Mouse (Mus musculus) cerebellum, adult (tissue): ENCODE results near the gene Rpl34.
A peak's percentile ranks its signal among the peaks of the same experiment; 100 is the strongest.

Experiments
- ATAC-seq: cut with Nextera tagmentation; 2 replicates; pipeline ENCODE4 v1.9.2; 2017; ENCODE audit warnings: mild to moderate bottlenecking, moderate library complexity, mixed read lengths; ENCODE audit not compliant: insufficient number of reproducible peaks, low FRiP score, low TSS enrichment

Gene Rpl34

DNA sequence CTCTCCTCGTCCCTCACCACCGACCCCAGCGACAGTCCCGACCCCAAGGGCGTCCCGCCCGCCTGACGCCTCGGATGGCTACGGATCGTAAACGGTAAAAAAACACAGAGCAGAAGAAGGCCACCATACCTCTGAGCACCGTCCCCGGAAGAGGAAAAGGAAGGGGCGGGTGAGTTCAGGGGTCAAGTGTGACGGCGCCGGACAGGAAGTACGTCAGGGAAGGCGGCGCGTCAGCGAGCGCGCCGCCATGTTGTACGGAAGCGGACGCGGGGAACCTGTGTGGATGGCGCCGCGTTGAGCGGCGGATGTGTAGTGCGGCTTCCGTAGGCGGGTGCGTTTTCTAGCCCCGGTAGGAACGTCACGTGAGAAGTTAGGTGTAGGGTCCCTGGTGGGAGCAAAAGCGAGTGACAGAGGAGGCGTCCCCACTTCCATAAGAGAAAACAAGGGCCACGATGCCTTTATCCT, at the start of gene Rpl34:
Gene Rpl34 (minus strand): TSS at position 210 of the 465 bp plus-strand sequence.
- ATAC-seq: peak; percentile 99

DNA sequence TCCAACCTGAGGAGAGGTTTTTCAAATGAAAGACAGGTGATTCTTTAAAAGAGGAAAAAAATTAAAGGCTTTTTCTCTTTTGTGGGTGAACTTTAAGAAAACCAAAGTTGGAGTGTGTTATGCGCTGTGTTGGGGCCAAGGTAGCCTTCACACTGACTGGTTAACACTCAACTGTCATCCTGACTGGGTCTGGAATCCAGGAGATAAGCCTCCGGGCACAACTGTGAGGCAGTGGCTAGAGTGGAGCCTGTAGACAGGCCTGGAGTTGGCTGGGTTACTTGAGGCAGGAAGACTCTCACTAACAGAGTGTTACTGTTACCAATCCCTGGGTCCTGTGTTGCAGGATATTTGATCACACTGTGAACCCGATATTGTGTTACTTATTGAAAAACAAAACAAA, 38.0 kb upstream of the Rpl34 start:
- ATAC-seq: no peak

DNA sequence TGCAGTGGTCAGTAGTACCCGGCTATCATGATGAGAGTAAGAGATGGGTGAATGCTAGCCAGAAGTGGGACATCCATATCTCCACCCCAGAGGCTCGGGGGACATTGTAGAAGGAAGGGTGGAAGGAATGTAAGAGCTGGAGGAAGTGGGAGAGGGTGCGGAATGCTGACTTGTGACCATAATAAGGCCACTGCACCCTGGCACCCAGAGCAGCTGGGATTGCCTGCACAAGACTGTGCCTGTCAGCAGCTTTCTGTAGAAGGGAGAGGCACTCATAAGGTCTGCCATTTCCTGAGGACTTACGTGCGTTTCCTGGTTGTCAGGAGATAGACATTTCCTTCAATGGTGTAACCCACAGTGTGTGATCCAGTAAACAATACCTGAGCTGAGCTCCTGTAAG, 33.9 kb upstream of the Rpl34 start:
- no peak for ATAC-seq

DNA sequence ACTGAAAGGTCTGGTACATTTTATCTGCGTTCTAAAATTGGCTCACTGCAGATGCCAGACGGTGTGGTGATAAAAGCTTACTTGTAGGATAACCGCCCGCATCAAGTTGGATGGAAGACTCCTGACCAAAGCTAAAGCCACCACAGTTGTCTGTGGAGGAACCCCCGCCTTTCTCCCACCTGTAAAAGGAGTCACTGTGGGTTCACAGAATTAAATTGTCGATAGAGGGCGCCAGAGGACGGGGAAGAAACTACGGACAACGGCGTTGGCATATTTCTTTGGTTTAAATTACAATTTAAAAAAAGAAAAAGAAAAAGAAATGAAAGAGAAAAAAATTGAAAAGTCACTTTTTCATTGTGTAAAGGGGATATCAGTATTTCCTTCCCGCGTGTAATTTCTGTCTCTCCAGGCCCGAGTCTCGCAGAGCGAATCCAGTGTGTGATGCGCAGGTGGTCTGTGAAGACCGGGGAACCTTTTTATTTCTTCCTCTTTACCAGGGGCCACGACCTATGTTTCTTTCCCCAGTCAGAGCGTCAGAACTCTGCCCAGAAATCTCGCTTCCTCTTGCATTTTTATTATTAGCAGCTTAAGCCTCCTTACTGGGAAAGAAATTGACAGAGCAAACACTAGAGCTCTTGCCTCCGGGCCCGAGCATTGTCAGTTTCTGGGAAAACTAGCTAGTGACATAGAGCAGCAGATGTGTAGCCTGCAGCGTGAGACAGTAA, 30.7 kb upstream of the Rpl34 start:
- no peak for ATAC-seq

DNA sequence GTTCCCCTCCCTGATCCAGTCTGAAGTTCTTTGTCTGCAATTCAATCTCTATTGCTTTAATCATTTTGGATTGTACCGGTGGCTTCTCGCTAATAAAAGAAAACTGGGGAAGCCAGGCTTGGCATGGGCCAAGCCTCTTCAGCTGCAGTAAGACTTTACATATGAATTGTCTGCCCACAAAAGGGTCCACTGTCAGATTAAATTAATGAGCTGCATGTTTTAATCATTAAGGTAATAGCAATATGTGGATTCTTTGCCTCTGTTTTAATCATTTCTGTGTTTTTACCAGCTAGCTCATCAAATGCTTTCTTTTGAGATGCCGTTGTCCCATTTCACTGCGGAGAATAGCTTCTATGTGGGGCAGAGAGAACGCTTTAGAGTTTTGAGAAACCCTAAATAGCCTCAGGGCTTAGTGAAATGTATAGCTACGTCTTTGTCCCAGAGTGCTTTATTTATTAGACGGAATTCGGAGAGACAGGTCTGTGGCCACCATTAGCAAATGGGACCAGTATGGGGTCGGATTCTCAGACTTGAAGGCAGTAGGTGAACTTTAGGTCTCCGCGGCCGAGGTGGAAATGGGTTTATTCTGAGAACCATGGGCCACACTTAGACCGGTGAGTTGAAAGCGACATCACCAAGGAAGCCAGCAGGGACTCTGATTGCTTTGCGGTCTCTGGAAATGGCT, 28.1 kb upstream of the Rpl34 start:
- ATAC-seq: no peak

DNA sequence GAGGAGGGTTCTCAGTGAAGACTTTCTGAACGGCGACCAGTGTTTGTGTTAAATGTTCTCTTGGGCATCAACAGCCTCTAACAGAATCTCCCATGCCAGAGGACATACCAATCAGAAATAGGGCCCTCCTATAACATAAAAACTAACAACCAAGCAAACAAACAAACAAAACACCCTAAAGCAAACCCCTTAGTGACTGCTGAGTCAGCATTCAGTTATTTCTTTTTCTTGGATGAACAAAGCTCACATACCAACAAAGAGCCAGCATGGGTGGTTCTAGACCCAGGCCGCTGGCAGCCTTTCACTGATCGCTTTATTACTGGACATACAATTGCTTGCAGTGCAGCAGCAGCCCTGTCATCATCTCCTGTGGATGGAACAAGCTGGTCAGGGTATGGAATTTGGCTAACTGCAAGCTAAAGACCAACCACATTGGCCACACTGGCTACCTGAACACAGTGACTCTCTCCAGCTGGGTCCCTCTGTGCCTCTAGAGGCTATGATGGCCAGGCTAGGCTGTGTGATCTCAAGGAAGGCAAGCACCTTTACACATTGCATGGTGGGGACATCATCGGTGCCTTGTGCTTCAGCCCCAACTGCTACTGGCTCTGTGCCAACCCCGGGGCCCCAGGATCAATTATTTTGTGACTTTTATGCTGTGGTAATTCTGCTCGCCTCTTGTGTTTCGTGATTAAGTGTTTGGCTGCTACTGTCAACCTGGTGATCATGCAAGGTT, 27.1 kb upstream of the Rpl34 start:
- no peak for ATAC-seq

DNA sequence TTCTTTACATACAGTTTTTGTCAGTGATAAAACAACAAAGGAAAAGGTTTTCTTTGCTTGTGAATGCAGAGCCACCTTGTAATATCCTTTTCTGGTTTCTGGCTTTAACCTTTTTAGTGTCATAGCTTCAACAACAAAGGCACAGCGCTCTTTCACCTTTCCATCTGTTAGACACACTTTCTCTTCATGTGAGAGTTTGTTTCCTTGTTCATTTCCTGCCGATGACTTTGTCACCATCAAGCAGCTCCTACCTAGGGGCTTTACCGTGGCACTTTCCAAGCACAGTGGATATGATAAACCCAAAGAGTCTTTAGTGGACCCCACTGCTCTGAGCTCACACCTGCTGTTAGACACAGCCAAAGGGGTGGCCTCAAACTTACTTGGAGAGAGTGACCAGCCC, 19.0 kb upstream of the Rpl34 start:
- no peak for ATAC-seq

DNA sequence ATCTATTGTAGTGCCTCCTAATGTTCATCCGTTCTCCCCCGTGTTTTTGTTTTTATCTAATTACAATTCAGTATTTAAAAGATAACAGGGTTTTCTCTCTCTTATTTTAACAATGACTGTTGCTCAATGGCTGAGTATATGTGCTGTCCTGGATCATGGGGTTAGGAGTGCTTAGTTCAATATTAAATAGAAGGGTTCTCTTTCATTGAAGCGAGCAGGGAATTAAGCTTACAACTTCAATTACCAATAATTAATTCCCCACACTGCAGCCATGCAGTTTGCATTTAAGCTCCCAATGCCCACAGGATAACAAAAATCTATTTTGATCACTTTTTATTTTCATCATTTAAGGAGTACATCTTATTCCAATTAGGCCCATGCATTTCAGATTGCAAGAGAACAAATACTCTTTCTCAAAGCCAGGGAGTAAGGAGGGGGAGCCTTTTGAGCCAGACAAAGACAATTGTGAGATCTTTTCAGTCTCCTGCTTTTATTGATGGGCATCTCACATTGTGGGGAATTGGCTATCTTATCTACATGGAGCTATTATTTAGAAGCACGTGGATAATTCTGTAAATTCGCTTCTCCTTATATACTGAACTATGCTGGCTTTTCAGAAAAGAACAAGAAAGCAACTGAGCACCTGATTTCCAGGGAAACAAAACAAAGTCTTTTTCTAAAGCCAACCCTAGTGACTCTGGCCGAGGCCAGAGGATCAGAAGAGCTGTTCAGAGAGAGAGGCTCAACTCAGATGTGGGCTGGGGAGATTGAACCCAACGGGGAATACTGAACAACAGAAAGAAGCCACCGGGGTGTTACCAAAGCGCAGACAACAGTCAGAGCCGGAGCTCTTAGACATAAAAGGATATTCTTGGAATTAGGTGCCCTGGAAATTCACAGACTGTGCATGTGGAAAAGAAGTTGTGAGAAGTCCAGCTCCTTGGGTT, 16.7 kb upstream of the Rpl34 start:
- ATAC-seq: no peak

DNA sequence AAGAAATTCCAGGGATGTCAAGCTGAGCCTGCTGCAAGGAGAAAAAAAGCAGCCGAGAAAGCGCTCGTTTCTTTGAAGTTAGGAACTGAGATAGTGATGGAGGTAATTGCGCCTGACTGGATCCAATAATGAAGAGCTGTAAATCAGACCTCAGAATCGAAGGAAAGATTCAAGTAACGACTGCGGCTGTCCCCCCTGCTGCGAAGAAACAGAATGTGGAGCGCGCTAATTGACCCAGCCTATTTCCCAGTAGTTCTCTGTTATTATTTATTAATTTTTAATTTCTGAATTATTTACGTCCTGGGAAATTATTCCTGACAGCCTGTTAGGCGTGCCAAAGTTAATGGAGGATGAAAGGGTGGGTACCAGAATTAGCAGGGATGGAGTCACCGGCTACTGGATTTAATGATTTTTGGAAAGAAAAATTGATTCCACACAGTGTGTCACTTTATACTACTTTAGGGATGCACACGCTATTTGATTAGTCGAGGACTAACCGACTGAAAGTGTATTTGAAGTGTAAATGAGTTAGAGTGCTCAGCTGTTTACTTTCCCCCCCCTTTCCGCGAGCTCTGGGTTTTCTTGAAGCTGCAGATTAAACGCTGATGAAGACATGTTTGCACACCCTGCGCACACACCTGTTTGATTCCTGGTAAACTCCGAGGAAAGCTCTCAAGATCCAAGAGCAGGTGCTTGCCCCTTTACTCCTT, 7.6 kb upstream of the Rpl34 start:
- ATAC-seq: no peak

DNA sequence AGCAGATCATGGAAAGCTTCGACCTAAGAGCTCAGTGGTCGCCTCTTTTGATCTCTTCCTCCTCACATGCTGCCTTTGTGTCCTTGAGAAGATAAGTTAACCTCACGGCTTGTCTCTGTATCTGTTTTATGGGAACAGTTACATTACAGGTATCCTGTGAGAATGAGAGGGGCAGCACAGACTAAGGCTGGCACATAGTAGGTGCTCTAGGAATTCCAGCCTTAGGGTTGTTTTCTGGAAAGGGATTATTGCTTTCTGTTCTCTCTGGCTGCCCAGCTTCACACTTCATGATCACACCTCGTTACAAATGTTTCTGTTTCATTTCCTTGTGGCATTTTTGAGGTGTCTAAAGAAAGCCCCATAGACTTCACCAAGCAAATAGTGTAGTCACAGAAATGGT, 6.6 kb upstream of the Rpl34 start:
- ATAC-seq: no peak

DNA sequence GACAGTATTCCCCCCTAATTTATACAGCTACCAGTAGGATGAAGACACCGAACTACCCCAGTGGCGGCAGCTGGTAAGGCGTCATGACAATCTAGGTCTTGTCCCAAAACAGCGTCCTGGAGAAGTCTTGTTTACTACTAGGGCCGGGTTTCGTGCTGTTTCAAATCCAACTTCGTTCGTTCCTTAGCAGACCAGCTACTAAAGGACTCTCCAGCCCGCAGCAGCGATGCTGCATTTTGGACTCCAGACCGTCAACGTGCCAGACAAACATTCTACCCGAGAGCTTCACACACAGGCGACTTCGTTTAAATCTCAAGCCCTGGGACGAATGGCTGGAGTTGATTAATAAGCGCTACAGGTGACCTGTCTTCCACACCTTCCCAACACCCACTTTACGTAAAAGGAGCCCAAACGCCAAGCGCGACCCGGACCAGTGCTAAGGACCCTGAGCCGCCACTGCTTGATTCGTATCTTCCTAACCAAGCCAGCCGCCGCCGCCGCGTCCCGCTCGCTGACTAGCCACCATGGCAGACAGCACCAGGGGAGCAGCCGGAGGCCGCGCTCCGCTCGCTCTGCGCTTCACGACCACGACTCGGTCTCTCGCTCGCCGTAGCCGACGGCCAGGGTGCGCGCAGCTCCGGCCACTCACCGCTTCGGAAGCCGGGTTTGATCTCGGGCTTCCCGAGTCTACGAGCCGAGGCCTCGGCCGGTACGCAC, 568 bp downstream of the Rpl34 start:
- peak; percentile 8 for ATAC-seq

DNA sequence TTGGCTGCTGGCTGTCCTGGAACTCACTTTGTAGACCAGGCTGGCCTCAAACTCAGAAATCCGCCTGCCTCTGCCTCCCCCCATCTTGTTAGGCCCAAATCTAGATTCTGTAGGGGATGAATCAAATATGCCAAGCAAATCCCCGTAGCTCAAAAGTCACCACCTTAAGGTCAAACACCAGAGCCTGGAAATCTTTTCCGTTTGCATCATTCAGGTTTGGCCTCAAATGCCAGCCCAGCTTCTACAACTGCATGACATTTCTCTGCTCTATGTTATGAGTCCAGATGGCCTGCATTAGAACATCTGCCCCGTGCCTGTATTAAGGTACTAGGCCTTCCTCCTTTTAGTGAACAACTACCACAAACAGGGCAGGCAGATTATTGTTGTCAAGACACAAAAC, 2.5 kb downstream of the Rpl34 start:
- ATAC-seq: no peak

DNA sequence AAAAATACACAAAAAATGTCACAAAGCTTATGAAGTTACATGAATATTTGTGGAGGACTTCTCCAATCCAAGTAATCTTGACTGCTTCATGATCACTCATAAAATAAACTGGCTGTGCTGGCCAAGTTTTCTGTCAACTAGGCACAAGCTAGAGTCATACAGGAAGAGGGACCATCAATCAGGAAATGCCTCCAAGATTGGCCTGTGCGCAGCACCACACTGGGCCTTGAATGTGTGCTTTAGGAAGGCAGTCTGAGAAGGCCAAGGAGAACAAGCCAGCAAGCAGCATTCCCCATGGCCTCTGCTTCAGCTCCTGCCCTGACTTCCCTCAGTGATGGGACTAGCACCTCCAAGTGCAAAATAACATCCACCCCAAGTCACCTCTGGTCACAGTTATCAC, 3.2 kb downstream of the Rpl34 start:
- no peak for ATAC-seq

DNA sequence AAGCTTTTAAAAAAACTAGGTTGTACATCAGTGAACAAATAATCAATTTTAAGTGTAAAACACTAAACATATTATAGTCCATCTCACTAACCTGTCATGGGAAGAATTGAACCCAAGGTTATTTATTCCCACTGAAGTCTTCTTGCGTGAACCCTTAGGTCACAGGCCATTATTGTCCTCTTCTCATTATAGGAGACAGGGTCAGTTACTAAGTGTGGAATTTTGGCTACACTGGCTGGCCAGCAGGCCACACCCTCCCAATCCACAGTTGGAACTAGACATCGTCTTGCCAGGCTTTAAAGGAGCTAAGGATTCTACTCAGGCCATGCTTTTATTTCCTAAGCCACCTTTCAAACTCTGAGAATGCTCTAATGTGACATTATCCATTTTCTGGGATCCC, 4.5 kb downstream of the Rpl34 start:
- no peak for ATAC-seq

DNA sequence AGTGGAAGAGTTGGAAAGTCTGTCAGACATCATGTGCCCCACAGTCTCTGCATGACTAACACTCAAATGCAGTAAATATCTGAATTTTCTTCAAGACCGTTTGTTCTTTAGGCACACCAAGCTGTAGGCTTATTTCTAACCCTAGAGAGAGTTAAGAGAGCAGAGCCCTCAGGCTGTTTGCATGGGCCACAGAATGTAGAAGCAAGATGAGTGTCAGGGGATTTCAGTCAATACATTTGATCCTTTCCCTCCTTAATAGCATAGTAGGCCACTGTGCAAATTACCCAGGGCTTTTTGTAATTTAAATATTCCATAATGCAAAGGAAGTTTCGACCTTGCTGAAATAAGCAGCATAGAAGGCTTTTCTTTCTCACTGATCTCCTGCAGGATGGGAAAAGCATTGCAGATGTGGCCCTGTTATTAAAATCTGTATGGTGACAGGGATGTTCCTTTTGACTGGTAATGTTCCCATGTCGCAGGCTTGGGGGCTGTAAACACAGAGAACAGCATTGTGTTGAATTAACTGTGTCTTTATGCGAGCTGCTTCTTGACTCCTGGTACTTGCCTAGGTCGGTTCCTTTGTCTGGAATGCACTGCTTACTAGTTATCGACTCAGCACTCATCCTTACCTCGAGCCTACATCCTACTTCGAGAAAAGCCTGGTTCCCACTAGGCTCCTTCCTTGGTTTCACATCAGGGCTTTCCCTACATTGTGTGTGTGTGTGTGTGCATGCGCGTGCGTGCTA, 7.3 kb downstream of the Rpl34 start:
- no peak for ATAC-seq

DNA sequence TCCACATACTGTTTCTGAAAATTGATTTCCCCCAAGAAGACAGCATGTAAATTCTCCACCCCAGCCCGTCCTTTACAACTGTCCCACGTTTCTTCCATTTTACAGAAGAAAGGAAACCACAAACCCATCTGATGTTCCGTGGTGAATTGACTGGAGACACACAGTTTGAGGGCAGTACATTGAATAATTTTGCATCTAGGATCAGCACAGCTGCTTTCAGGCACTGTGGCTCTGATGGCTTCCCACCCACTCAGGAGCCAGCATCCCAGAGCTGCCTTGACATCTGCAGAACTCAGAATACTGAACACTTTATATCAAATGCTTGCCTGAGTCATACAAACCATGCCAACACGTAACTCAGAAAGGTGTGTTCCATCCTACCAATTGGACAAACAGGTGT, 10.0 kb downstream of the Rpl34 start:
- ATAC-seq: no peak

DNA sequence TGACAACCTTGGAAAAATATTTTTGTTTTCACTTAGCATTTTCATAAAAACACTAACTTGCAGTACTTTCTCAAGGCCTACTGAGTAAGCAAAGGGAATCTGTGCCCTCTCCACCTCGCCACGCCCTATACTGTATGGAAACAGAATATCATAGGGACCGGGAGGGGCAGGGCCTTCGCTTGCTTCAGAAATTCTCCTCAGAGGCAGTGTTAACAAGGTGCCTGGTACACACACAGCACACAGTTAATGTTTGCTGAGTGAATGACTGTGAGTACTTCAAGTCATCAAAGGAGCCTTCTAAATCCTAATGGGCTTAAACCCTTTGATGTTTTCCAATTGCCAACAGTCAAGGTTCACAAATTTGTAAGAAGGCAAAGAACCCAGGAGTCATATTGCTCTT, 11.3 kb downstream of the Rpl34 start:
- ATAC-seq: no peak

DNA sequence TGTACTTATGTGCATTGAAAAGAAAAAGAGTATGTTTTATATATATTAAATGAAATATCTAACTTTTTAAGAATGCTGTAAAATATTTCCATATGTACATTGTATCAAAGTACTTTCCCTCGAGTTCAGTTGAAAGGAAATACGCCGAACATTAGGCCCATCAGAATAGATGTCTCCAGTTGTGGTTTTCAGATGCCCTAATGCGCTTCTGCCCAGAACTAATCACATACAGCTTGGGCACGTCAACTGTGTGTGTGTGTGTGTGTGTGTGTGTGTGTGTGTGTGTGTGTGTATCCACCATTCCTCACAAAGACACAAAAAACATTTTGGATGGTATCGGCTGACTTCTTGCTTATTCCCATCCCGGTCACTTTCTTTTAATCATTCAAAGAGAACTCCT, 13.6 kb downstream of the Rpl34 start:
- no peak for ATAC-seq
